In the genomic region with DNA sequence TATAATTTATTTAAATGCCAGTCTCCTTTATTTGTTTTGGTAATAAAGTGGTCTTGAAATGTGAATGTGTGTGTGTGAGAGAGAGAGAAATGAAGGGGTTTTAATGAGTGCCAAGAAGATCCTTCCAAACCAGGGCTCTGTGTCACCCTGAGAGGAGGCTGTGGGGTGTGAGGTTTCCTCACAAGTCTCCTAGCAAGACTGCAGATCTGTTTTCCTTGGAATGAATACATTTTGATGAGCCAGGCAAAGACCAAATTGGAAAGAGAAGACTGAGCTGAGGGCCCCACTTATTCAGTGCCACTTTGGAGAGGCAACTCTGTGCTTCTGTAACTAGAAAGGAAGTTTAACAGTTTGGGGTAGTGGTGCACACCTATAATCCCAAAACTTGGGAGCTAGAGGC, we compare ENCODE assay signal across 20 mouse cellular contexts. TPM values are rescaled to one million over a fixed set of nuclear protein-coding genes. Genes with fewer than 3 reads are reported as not detected.
DNase-seq lines count a peak whose midpoint lies in the region; ATAC-seq and TF ChIP-seq lines count a peak whose summit lies in the region.
"Had no signal": no experiment of that assay in that cellular context is flagged by ENCODE, and none has a peak within 500 bp of the region (broad histone marks: within the 10 kb centered on the region; RNA-seq: fewer than 3 reads in every experiment).

No protein-coding gene starts in this region.

- no peaks in the 10 kb centered on the region for H3K27me3 ChIP-seq in forebrain, embryonic 15.5 days
- H3K27me3 ChIP-seq in forebrain, embryonic 10.5 days (ENCODE audit: poor library complexity, severe bottlenecking): peaks cover 1% of the 10 kb centered on the region; the same call in 1 of the 2 replicates
- H3K27me3 ChIP-seq in heart, embryonic 16.5 days (ENCODE audit: control insufficient read depth, insufficient read depth, low read length): no peaks in the 10 kb centered on the region
- no peaks in the 10 kb centered on the region for H3K27me3 ChIP-seq in forebrain, postnatal 0 days (ENCODE audit: insufficient read depth, low read length)
- H3K27me3 ChIP-seq: embryonic facial prominence, embryonic 15.5 days; hindbrain, embryonic 12.5 days; intestine, embryonic 15.5 days had no signal

- no peak for TF ChIP-seq CTCF in forebrain, postnatal 0 days (IDR thresholded peaks at IDR 0.05; ENCODE audit: low read depth)

- intact Hi-C loops in heart, postnatal 36 days (cut with DNase I): no loop called here

- peak overlapping the region; percentile 71 for H3K27ac ChIP-seq in forebrain, embryonic 15.5 days (replicated peaks)
- H3K27ac ChIP-seq in forebrain, embryonic 10.5 days: no peak overlapping the region
- peak overlapping the region; percentile 47; the same call in 1 of the 2 replicates for H3K27ac ChIP-seq in heart, embryonic 16.5 days (ENCODE audit: low read length)
- no peak overlapping the region for H3K27ac ChIP-seq in forebrain, postnatal 0 days (ENCODE audit: low read depth, low read length)
- H3K27ac ChIP-seq: heart, embryonic 13.5 days; hindbrain, embryonic 12.5 days; intestine, embryonic 15.5 days had no signal

- H3K9ac ChIP-seq in forebrain, embryonic 15.5 days (replicated peaks): no peak overlapping the region
- no peak overlapping the region for H3K9ac ChIP-seq in heart, embryonic 16.5 days (ENCODE audit: low read length)
- H3K9ac ChIP-seq in forebrain, postnatal 0 days: no peak overlapping the region
- H3K9ac ChIP-seq: embryonic facial prominence, embryonic 15.5 days; heart, embryonic 13.5 days; hindbrain, embryonic 12.5 days; intestine, embryonic 15.5 days had no signal

- no peaks in the 10 kb centered on the region for H3K9me3 ChIP-seq in forebrain, embryonic 15.5 days
- H3K9me3 ChIP-seq in forebrain, embryonic 10.5 days: no peaks in the 10 kb centered on the region
- H3K9me3 ChIP-seq in heart, embryonic 16.5 days (replicated peaks; ENCODE audit: control insufficient read depth, low read length): peaks cover 3% of the 10 kb centered on the region; the same call in 1 of the 2 replicates
- H3K9me3 ChIP-seq in forebrain, postnatal 0 days (ENCODE audit: low read length): no peaks in the 10 kb centered on the region
- H3K9me3 ChIP-seq: embryonic facial prominence, embryonic 15.5 days; heart, embryonic 13.5 days; hindbrain, embryonic 12.5 days; intestine, embryonic 15.5 days had no signal

- H3K36me3 ChIP-seq in forebrain, embryonic 15.5 days: no peaks in the 10 kb centered on the region
- no peaks in the 10 kb centered on the region for H3K36me3 ChIP-seq in forebrain, embryonic 10.5 days (replicated peaks)
- no peaks in the 10 kb centered on the region for H3K36me3 ChIP-seq in heart, embryonic 16.5 days (ENCODE audit: control insufficient read depth, insufficient read depth)
- H3K36me3 ChIP-seq in forebrain, postnatal 0 days (ENCODE audit: insufficient read depth): no peaks in the 10 kb centered on the region
- H3K36me3 ChIP-seq: embryonic facial prominence, embryonic 15.5 days; heart, embryonic 13.5 days; hindbrain, embryonic 12.5 days; intestine, embryonic 15.5 days had no signal

- no peak for DNase-seq in forebrain, embryonic 10.5 days (ENCODE audit: extremely low spot score, low spot score)
- no peak for DNase-seq in heart, postnatal 36 days
- peak; percentile 32 for DNase-seq in brain, adult 2 months (ENCODE audit: low read depth, low spot score)
- DNase-seq in forebrain, postnatal 0 days: no peak
- DNase-seq: adrenal gland, postnatal 14 days; cerebellum, adult 18-20 months; cerebellum, postnatal 10 days; gastrocnemius, postnatal 10 days; heart, postnatal 4 days had no signal

- no peak overlapping the region for H3K4me3 ChIP-seq in forebrain, embryonic 15.5 days
- H3K4me3 ChIP-seq in forebrain, embryonic 10.5 days: no peak overlapping the region
- H3K4me3 ChIP-seq in heart, embryonic 16.5 days (ENCODE audit: low read length): no peak overlapping the region
- H3K4me3 ChIP-seq in forebrain, postnatal 0 days (ENCODE audit: low read depth, low read length): no peak overlapping the region
- H3K4me3 ChIP-seq: embryonic facial prominence, embryonic 15.5 days; erythroblast, embryonic 14.5 days; heart, embryonic 13.5 days; hindbrain, embryonic 12.5 days; intestine, embryonic 15.5 days had no signal

- ATAC-seq in forebrain, embryonic 15.5 days (replicated peaks): no peak
- ATAC-seq in heart, embryonic 16.5 days (replicated peaks; ENCODE audit: extremely low read depth, insufficient read depth, low FRiP score): no peak
- 0 out of 2 replicates have a peak, but pooled peaks have one; percentile 14 for ATAC-seq in forebrain, postnatal 0 days
- ATAC-seq: activated CD4-positive, CD25-positive, alpha-beta regulatory T cell, adult 4 months; intestine, embryonic 15.5 days; Patski had no signal

- no peak overlapping the region for H3K4me2 ChIP-seq in forebrain, embryonic 15.5 days (replicated peaks)
- H3K4me2 ChIP-seq in heart, embryonic 16.5 days (ENCODE audit: low read depth, low read length): no peak overlapping the region
- no peak overlapping the region for H3K4me2 ChIP-seq in forebrain, postnatal 0 days (ENCODE audit: low read depth)
- H3K4me2 ChIP-seq: embryonic facial prominence, embryonic 15.5 days; heart, embryonic 13.5 days; hindbrain, embryonic 12.5 days; intestine, embryonic 15.5 days had no signal

- peaks cover 21% of the 10 kb centered on the region for H3K4me1 ChIP-seq in forebrain, embryonic 15.5 days
- H3K4me1 ChIP-seq in forebrain, embryonic 10.5 days: peaks cover 6% of the 10 kb centered on the region; the same call in 1 of the 2 replicates
- H3K4me1 ChIP-seq in heart, embryonic 16.5 days (ENCODE audit: control insufficient read depth, insufficient read depth, low read length): peaks cover 14% of the 10 kb centered on the region
- peaks cover 3% of the 10 kb centered on the region; the same call in 1 of the 2 replicates for H3K4me1 ChIP-seq in forebrain, postnatal 0 days (ENCODE audit: insufficient read depth)
- H3K4me1 ChIP-seq: hindbrain, embryonic 12.5 days; intestine, embryonic 15.5 days had no signal

RNA-seq across cellular contexts. Expression of gene Pm20d1, which starts 25.7 kb away (rescaled TPM):
- 0.19 and 0.69 TPM in 2 replicates for polyA plus RNA-seq in forebrain, embryonic 15.5 days (2015; fragmentation: Nextera tagmentation; extraction: Ambion mirVana)
- polyA plus RNA-seq in forebrain, embryonic 10.5 days (2016; fragmentation: Nextera tagmentation; extraction: Ambion mirVana): 1.5 TPM in 2 replicates
- polyA plus RNA-seq in heart, embryonic 16.5 days (2015; fragmentation: Nextera tagmentation; extraction: Ambion mirVana): 2.0 and 2.6 TPM in 2 replicates
- 1 to 10 TPM; 5.7 to 7.0 TPM for total RNA-seq in heart, postnatal 36 days (2021)
- total RNA-seq in forebrain, postnatal 0 days (2014; rRNA removed): 0.19 and 0.62 TPM in 2 replicates
- 0.20 and 0.33 TPM in 2 replicates for polyA plus RNA-seq in forebrain, postnatal 0 days (2015; fragmentation: Nextera tagmentation; extraction: Ambion mirVana)
- polyA plus RNA-seq: activated CD4-positive, CD25-positive, alpha-beta regulatory T cell, adult 4 months; erythroblast, embryonic 14.5 days; Patski had no signal

RNA-seq across cellular contexts. Expression of gene Slc26a9, which starts 27.6 kb away (rescaled TPM):
- 0.04 and 0.09 TPM in 2 replicates for polyA plus RNA-seq in forebrain, embryonic 15.5 days (2015; fragmentation: Nextera tagmentation; extraction: Ambion mirVana)
- not detected in 2 replicates for polyA plus RNA-seq in forebrain, embryonic 10.5 days (2016; fragmentation: Nextera tagmentation; extraction: Ambion mirVana)
- polyA plus RNA-seq in heart, embryonic 16.5 days (2015; fragmentation: Nextera tagmentation; extraction: Ambion mirVana): 0.07 and 0.80 TPM in 2 replicates
- not detected for total RNA-seq in heart, postnatal 36 days (2021)
- total RNA-seq in forebrain, postnatal 0 days (2014; rRNA removed): 0.08 and 0.67 TPM in 2 replicates
- polyA plus RNA-seq in forebrain, postnatal 0 days (2015; fragmentation: Nextera tagmentation; extraction: Ambion mirVana): 0.09 and 0.15 TPM in 2 replicates
- total RNA-seq: adrenal gland, adult 18-20 months; CH12.LX; gastrocnemius, postnatal 10 days had no signal
- polyA plus RNA-seq: activated CD4-positive, CD25-positive, alpha-beta regulatory T cell, adult 4 months; erythroblast, embryonic 14.5 days had no signal

RNA-seq across cellular contexts. Expression of gene Slc41a1, which starts 55.9 kb away (rescaled TPM):
- polyA plus RNA-seq in forebrain, embryonic 15.5 days (2015; fragmentation: Nextera tagmentation; extraction: Ambion mirVana): 14.2 and 16.0 TPM in 2 replicates
- polyA plus RNA-seq in forebrain, embryonic 10.5 days (2016; fragmentation: Nextera tagmentation; extraction: Ambion mirVana): 11.2 and 11.3 TPM in 2 replicates
- 10.3 and 11.7 TPM in 2 replicates for polyA plus RNA-seq in heart, embryonic 16.5 days (2015; fragmentation: Nextera tagmentation; extraction: Ambion mirVana)
- 10 to 100 TPM; 51.7 to 66.5 TPM for total RNA-seq in heart, postnatal 36 days (2021)
- total RNA-seq in forebrain, postnatal 0 days (2014; rRNA removed): 28.7 and 39.5 TPM in 2 replicates
- 16.6 and 19.7 TPM in 2 replicates for polyA plus RNA-seq in forebrain, postnatal 0 days (2015; fragmentation: Nextera tagmentation; extraction: Ambion mirVana)

Comparison
In these comparisons a context has a peak if more than half of its experiments do, and no peak if none do; other contexts are left out.
1. H3K27ac ChIP-seq: peak in forebrain, embryonic 15.5 days (single experiment) and heart, embryonic 16.5 days (single experiment); none in forebrain, embryonic 10.5 days (single experiment) and forebrain, postnatal 0 days (single experiment).